Mouse (Mus musculus): Measurements from ENCODE around the gene Utrn. TPM values are rescaled to one million over a fixed set of nuclear protein-coding genes. Genes with fewer than 3 reads are reported as not detected.
A peak's percentile ranks its signal among the peaks of the same experiment; 100 is the strongest.

Utrn gene
- 65.3 and 67.0 TPM in 2 replicates for polyA plus RNA-seq (2014; fragmentation: Nextera tagmentation; extraction: Ambion mirVana)

- Histone ChIP-seq H3K27me3 (ENCODE audit: control insufficient read depth, insufficient read depth, low read length) (no peaks in the 10 kb centered on the region), H3K4me3 (ENCODE audit: control insufficient read depth in 1 of 2, insufficient read depth in 1 of 2, low read depth in 1 of 2, low read length in 2 of 2) (peak within 1 kb of the TSS; percentile 70 to 79), H3K4me2 (ENCODE audit: low read length) (peak within 1 kb of the TSS; percentile 95), H3K4me1 (ENCODE audit: control insufficient read depth in 2 of 2, insufficient read depth in 2 of 2, low read length in 2 of 2) (peaks cover 0 to 16% of the 10 kb centered on the region in 2 experiments), H3K9ac (ENCODE audit: low read length) (peak within 1 kb of the TSS; percentile 93), H3K9me3 (ENCODE audit: control insufficient read depth, low read length) (no peaks in the 10 kb centered on the region), H3K27ac (replicated peaks in 1 of 2; ENCODE audit: control insufficient read depth in 1 of 2, insufficient read depth in 1 of 2, low read depth in 2 of 2, low read length in 2 of 2) (peak within 1 kb of the TSS; percentile 96 to 98), H3K36me3 (ENCODE audit: control insufficient read depth, insufficient read depth, low read length) (no peaks in the 10 kb centered on the region)
- WGBS, result under 1% methylated on average over 59 of the region's 77 CpGs
- ATAC-seq (ENCODE audit: insufficient number of reproducible peaks, insufficient read depth, low FRiP score, low read depth), result peak; percentile 81
Observed at GRCm38 (mm10) chr10:12869029-12869671, at the start of gene Utrn. TSS of gene Utrn (minus strand) at chr10:12869365.

- no peak overlapping the region for H3K27ac ChIP-seq (replicated peaks in 1 of 2; ENCODE audit: control insufficient read depth in 1 of 2, insufficient read depth in 1 of 2, low read depth in 2 of 2, low read length in 2 of 2)
- no peak overlapping the region for H3K4me2 ChIP-seq (ENCODE audit: low read length)
- H3K36me3 ChIP-seq (ENCODE audit: control insufficient read depth, insufficient read depth, low read length), result no peaks in the 10 kb centered on the region
- H3K4me3 ChIP-seq (ENCODE audit: control insufficient read depth in 1 of 2, insufficient read depth in 1 of 2, low read depth in 1 of 2, low read length in 2 of 2), result no peak overlapping the region
- peaks cover 0 to 2% of the 10 kb centered on the region in 2 experiments; a peak in 1 of 4 replicates for H3K4me1 ChIP-seq (ENCODE audit: control insufficient read depth in 2 of 2, insufficient read depth in 2 of 2, low read length in 2 of 2)
- no peaks in the 10 kb centered on the region for H3K27me3 ChIP-seq (ENCODE audit: control insufficient read depth, insufficient read depth, low read length)
- ATAC-seq (ENCODE audit: insufficient number of reproducible peaks, insufficient read depth, low FRiP score, low read depth), result no peak
- WGBS, result 77% methylated on average over 1 of the region's 1 CpGs
- no peak overlapping the region for H3K9ac ChIP-seq (ENCODE audit: low read length)
- no peaks in the 10 kb centered on the region for H3K9me3 ChIP-seq (ENCODE audit: control insufficient read depth, low read length)
Observed at GRCm38 (mm10) chr10:12917626-12918025, 48.5 kb upstream of the Utrn start.

- no peak overlapping the region for H3K9ac ChIP-seq (ENCODE audit: low read length)
- ATAC-seq (ENCODE audit: insufficient number of reproducible peaks, insufficient read depth, low FRiP score, low read depth), result no peak
- H3K27me3 ChIP-seq (ENCODE audit: control insufficient read depth, insufficient read depth, low read length), result no peaks in the 10 kb centered on the region
- WGBS, result 92% methylated on average over 6 of the region's 6 CpGs
- H3K4me2 ChIP-seq (ENCODE audit: low read length), result no peak overlapping the region
- no peak overlapping the region for H3K4me3 ChIP-seq (ENCODE audit: control insufficient read depth in 1 of 2, insufficient read depth in 1 of 2, low read depth in 1 of 2, low read length in 2 of 2)
- no peaks in the 10 kb centered on the region for H3K9me3 ChIP-seq (ENCODE audit: control insufficient read depth, low read length)
- peaks cover 9 to 12% of the 10 kb centered on the region in 2 experiments for H3K4me1 ChIP-seq (ENCODE audit: control insufficient read depth in 2 of 2, insufficient read depth in 2 of 2, low read length in 2 of 2)
- H3K36me3 ChIP-seq (ENCODE audit: control insufficient read depth, insufficient read depth, low read length), result no peaks in the 10 kb centered on the region
- H3K27ac ChIP-seq (replicated peaks in 1 of 2; ENCODE audit: control insufficient read depth in 1 of 2, insufficient read depth in 1 of 2, low read depth in 2 of 2, low read length in 2 of 2), result no peak overlapping the region
Observed at GRCm38 (mm10) chr10:12916376-12916775, 47.2 kb upstream of the Utrn start.

DNA sequence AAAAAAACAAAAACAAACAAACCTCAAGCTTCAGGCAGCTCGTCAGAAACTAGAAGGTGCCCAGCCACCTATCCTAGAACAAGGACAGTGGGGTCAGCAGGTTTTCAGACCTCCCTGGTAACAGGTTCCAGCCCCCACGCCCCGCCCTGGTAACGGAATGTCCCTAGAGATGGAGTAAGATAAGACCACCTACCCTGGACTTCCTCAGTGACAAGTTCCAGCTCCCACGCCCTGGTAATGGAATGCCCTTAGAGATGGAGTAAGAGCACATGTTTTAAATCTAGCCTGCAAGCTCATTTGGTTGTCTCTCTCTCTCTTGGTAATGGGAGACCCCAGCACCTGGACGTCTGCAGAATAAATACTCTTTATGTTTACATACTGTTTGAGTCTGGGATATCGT is 46.7 kb upstream of the Utrn start:
- Histone ChIP-seq H3K27me3 (ENCODE audit: control insufficient read depth, insufficient read depth, low read length) (no peaks in the 10 kb centered on the region), H3K9me3 (ENCODE audit: control insufficient read depth, low read length) (no peaks in the 10 kb centered on the region), H3K36me3 (ENCODE audit: control insufficient read depth, insufficient read depth, low read length) (no peaks in the 10 kb centered on the region), H3K4me2 (ENCODE audit: low read length) (no peak overlapping the region), H3K4me1 (ENCODE audit: control insufficient read depth in 2 of 2, insufficient read depth in 2 of 2, low read length in 2 of 2) (peaks cover 10 to 12% of the 10 kb centered on the region in 2 experiments), H3K4me3 (ENCODE audit: control insufficient read depth in 1 of 2, insufficient read depth in 1 of 2, low read depth in 1 of 2, low read length in 2 of 2) (no peak overlapping the region), H3K27ac (replicated peaks in 1 of 2; ENCODE audit: control insufficient read depth in 1 of 2, insufficient read depth in 1 of 2, low read depth in 2 of 2, low read length in 2 of 2) (no peak overlapping the region), H3K9ac (ENCODE audit: low read length) (no peak overlapping the region)
- WGBS, result 46% methylated on average over 7 of the region's 7 CpGs
- ATAC-seq (ENCODE audit: insufficient number of reproducible peaks, insufficient read depth, low FRiP score, low read depth), result no peak

- Histone ChIP-seq H3K4me2 (ENCODE audit: low read length) (no peak overlapping the region), H3K9me3 (ENCODE audit: control insufficient read depth, low read length) (no peaks in the 10 kb centered on the region), H3K27ac (replicated peaks in 1 of 2; ENCODE audit: control insufficient read depth in 1 of 2, insufficient read depth in 1 of 2, low read depth in 2 of 2, low read length in 2 of 2) (no peak overlapping the region), H3K9ac (ENCODE audit: low read length) (no peak overlapping the region), H3K36me3 (ENCODE audit: control insufficient read depth, insufficient read depth, low read length) (no peaks in the 10 kb centered on the region), H3K4me3 (ENCODE audit: control insufficient read depth in 1 of 2, insufficient read depth in 1 of 2, low read depth in 1 of 2, low read length in 2 of 2) (no peak overlapping the region), H3K27me3 (ENCODE audit: control insufficient read depth, insufficient read depth, low read length) (no peaks in the 10 kb centered on the region), H3K4me1 (ENCODE audit: control insufficient read depth in 2 of 2, insufficient read depth in 2 of 2, low read length in 2 of 2) (peaks cover 10 to 12% of the 10 kb centered on the region in 2 experiments)
- ATAC-seq (ENCODE audit: insufficient number of reproducible peaks, insufficient read depth, low FRiP score, low read depth), result no peak
- WGBS, result 97% methylated on average over 1 of the region's 1 CpGs
Observed at GRCm38 (mm10) chr10:12914203-12914602, 45.0 kb upstream of the Utrn start.

DNA sequence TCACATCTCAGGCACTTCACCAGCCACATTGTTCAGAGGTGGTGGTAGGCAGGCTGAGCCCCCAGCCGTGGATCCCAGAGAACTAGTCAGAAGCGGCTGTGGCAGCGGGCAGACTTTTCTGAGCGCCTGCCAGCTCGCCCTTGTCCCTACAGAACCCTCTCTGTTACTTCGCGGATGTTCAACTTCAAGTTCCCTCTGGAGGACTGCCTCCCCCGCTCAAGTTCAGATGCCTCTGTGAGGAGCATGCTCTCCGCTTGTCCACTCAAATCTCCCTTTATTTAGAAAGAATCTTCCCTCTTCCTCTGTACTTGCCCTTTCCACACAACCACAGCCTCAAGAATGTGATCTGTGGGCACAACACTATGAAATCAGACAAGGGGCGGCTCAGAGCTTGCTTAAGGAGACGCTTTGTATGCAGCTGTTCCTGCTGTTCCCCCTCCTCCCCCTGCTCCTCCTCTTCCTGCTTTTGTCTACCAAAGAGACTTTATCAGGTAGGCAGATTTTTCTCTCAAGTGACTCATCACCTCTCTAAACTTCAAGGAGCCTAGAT is 42.9 kb upstream of the Utrn start:
- Histone ChIP-seq H3K27ac (replicated peaks in 1 of 2; ENCODE audit: control insufficient read depth in 1 of 2, insufficient read depth in 1 of 2, low read depth in 2 of 2, low read length in 2 of 2) (peak overlapping the region; percentile 43 to 80), H3K9ac (ENCODE audit: low read length) (peak overlapping the region; percentile 44), H3K27me3 (ENCODE audit: control insufficient read depth, insufficient read depth, low read length) (no peaks in the 10 kb centered on the region), H3K9me3 (ENCODE audit: control insufficient read depth, low read length) (no peaks in the 10 kb centered on the region), H3K36me3 (ENCODE audit: control insufficient read depth, insufficient read depth, low read length) (no peaks in the 10 kb centered on the region), H3K4me3 (ENCODE audit: control insufficient read depth in 1 of 2, insufficient read depth in 1 of 2, low read depth in 1 of 2, low read length in 2 of 2) (peak overlapping the region; percentile 17 to 28), H3K4me2 (ENCODE audit: low read length) (peak overlapping the region; percentile 65), H3K4me1 (ENCODE audit: control insufficient read depth in 2 of 2, insufficient read depth in 2 of 2, low read length in 2 of 2) (peaks cover 10 to 12% of the 10 kb centered on the region in 2 experiments)
- ATAC-seq (ENCODE audit: insufficient number of reproducible peaks, insufficient read depth, low FRiP score, low read depth), result no peak
- WGBS, result 7% methylated on average over 11 of the region's 11 CpGs

DNA sequence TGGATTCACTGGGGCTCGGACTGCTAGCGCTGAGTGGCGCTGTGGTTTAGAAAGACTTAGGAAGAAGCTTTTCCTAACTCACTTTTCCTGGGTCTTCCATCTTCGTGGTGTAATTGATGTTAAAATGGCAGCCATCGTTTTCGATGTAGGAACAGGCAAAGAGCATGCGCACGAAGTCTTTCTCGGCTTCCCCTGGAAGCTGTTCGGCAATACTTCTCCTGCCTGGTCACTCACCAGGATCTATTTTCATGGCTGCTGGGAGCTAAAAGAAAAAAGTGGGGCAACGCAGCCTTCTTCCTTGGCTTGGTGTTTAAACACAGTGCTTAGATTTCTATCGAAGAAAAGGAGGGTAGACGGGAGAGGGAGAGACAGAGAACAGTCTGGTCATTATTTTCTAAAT is 42.3 kb upstream of the Utrn start:
- H3K4me3 ChIP-seq (ENCODE audit: control insufficient read depth in 1 of 2, insufficient read depth in 1 of 2, low read depth in 1 of 2, low read length in 2 of 2), result peak overlapping the region in 1 of 2 experiments; percentile 28; a peak in 2 of 4 replicates

More for the DNA sequence above, 42.3 kb upstream of the Utrn start:
- H3K27me3 ChIP-seq (ENCODE audit: control insufficient read depth, insufficient read depth, low read length), result no peaks in the 10 kb centered on the region
- no peaks in the 10 kb centered on the region for H3K9me3 ChIP-seq (ENCODE audit: control insufficient read depth, low read length)
- WGBS, result 78% methylated on average over 13 of the region's 13 CpGs
- no peaks in the 10 kb centered on the region for H3K36me3 ChIP-seq (ENCODE audit: control insufficient read depth, insufficient read depth, low read length)
- peak overlapping the region; percentile 5 to 43; a peak in 2 of 4 replicates for H3K27ac ChIP-seq (replicated peaks in 1 of 2; ENCODE audit: control insufficient read depth in 1 of 2, insufficient read depth in 1 of 2, low read depth in 2 of 2, low read length in 2 of 2)
- peak overlapping the region; percentile 44 for H3K9ac ChIP-seq (ENCODE audit: low read length)
- peaks cover 10 to 12% of the 10 kb centered on the region in 2 experiments for H3K4me1 ChIP-seq (ENCODE audit: control insufficient read depth in 2 of 2, insufficient read depth in 2 of 2, low read length in 2 of 2)
- peak overlapping the region; percentile 65 for H3K4me2 ChIP-seq (ENCODE audit: low read length)
- no peak for ATAC-seq (ENCODE audit: insufficient number of reproducible peaks, insufficient read depth, low FRiP score, low read depth)

All from heart, embryonic 14.5 days (tissue).